Mouse (Mus musculus) heart, postnatal 0 days (tissue): ENCODE measurements at regions not wholly inside any gene's neighbourhood (a gene's known extent, or its start where the extent isn't known, plus 50 kb on each side); places are given as distances from the start of the nearest gene placed in this dataset.
"Not testable (repeated sequence)": the region's sequence is repeated elsewhere in the genome, so short reads cannot be mapped to it uniquely, and the experiment has no call there.

Experiments
- ATAC-seq: fragments of 200-750 bp; cut with Nextera tagmentation; 2 replicates; pipeline ENCODE4 v1.8.0; 2017; ENCODE audit warnings: low read depth, moderate number of reproducible peaks, moderate library complexity; ENCODE audit not compliant: insufficient read depth
- DNase-seq: peaks from one replicate; pipeline ENCODE4 v3.0.0-alpha.2; 2016; ENCODE audit warnings: low spot score
- H3K27ac ChIP-seq: fragments of 300-500 bp; sonication (generic); 2 replicates; pipeline ENCODE4 v1.5.1; 2014; ENCODE audit warnings: low read depth, mild to moderate bottlenecking
- H3K27me3 ChIP-seq: fragments of 300-500 bp; sonication (generic); 2 replicates; pipeline ENCODE4 v1.6.1; 2014; ENCODE audit warnings: low read length, mixed read lengths; ENCODE audit not compliant: control insufficient read depth, insufficient read depth
- H3K36me3 ChIP-seq: fragments of 300-500 bp; sonication (generic); replicated peaks from 2 replicates; pipeline ENCODE4 v1.6.1; 2014; ENCODE audit warnings: low read length, mixed read lengths; ENCODE audit not compliant: control insufficient read depth, insufficient read depth
- H3K4me1 ChIP-seq: fragments of 300-500 bp; sonication (generic); 2 replicates; pipeline ENCODE4 v1.6.1; 2014; ENCODE audit warnings: antibody characterized with exemption; ENCODE audit not compliant: control insufficient read depth, insufficient read depth
- H3K4me2 ChIP-seq: fragments of 300-500 bp; sonication (generic); 2 replicates; pipeline ENCODE4 v1.6.1; 2014; ENCODE audit warnings: low read depth, mild to moderate bottlenecking, low read length, moderate library complexity
- H3K4me3 ChIP-seq: fragments of 300-500 bp; sonication (generic); 2 replicates; pipeline ENCODE4 v1.5.1; 2014; ENCODE audit warnings: low read depth, low read length
- H3K9ac ChIP-seq: fragments of 300-500 bp; sonication (generic); replicated peaks from 2 replicates; pipeline ENCODE4 v1.6.1; 2014; ENCODE audit warnings: low read depth, low read length, mixed read lengths
- H3K9me3 ChIP-seq: fragments of 300-500 bp; sonication (generic); replicated peaks from 2 replicates; pipeline ENCODE4 v1.6.1; 2016; ENCODE audit warnings: low read length; ENCODE audit not compliant: control insufficient read depth
- CTCF ChIP-seq: IDR thresholded peaks from 2 replicates; pipeline ENCODE4 v1.5.1; 2016; ENCODE audit warnings: antibody characterized with exemption, control low read depth, low read depth
- EP300 ChIP-seq: IDR thresholded peaks from 2 replicates; pipeline ENCODE4 v1.6.1; 2016; ENCODE audit warnings: antibody characterized with exemption, low read depth
- WGBS: fragments of 180-500 bp; shearing (Covaris S2); extraction: QIAGEN DNeasy Blood & Tissue Kit; methylation state at CpG from one replicate; pipeline ENCODE4 v1.1.7; 2014; 5-methylcytosine and 5-hydroxymethylcytosine counted together

GRCm38 (mm10) chr7:64021241-64022108 is 82.8 kb upstream of the Klf13 start:
- ATAC-seq = peak; percentile 88
- H3K4me3 ChIP-seq = no peak overlapping the region
- H3K9ac ChIP-seq = no peak overlapping the region
- H3K9me3 ChIP-seq = no peaks in the 10 kb centered on the region
- peak overlapping the region; percentile 76 for H3K27ac ChIP-seq
- peaks cover 29% of the 10 kb centered on the region for H3K4me1 ChIP-seq
- WGBS = 41% methylated on average over 9 of the region's 9 CpGs
- H3K4me2 ChIP-seq = no peak overlapping the region; the same call in 1 of the 2 replicates
- H3K36me3 ChIP-seq = no peaks in the 10 kb centered on the region
- no peak for TF ChIP-seq CTCF
- no peak for TF ChIP-seq EP300
- no peaks in the 10 kb centered on the region for H3K27me3 ChIP-seq
- peak; percentile 77 for DNase-seq

GRCm38 (mm10) chr7:64018107-64018506 is 79.4 kb upstream of the Klf13 start:
- 71% methylated on average over 3 of the region's 3 CpGs for WGBS
- H3K4me3 ChIP-seq = no peak overlapping the region
- no peak overlapping the region for H3K9ac ChIP-seq
- no peak for TF ChIP-seq EP300
- no peak for TF ChIP-seq CTCF
- no peak overlapping the region for H3K4me2 ChIP-seq
- no peak overlapping the region for H3K27ac ChIP-seq
- H3K36me3 ChIP-seq = no peaks in the 10 kb centered on the region
- no peaks in the 10 kb centered on the region for H3K9me3 ChIP-seq
- H3K4me1 ChIP-seq = peaks cover 27% of the 10 kb centered on the region
- ATAC-seq (no peak), DNase-seq (no peak)
- H3K27me3 ChIP-seq = no peaks in the 10 kb centered on the region

- H3K27me3 ChIP-seq = no peaks in the 10 kb centered on the region
- DNase-seq (no peak), ATAC-seq (no peak)
- TF ChIP-seq EP300 = no peak
- no peak for TF ChIP-seq CTCF
- H3K4me1 ChIP-seq = peaks cover 14% of the 10 kb centered on the region
- H3K9ac ChIP-seq = no peak overlapping the region
- H3K27ac ChIP-seq = no peak overlapping the region
- no peak overlapping the region for H3K4me2 ChIP-seq
- no peaks in the 10 kb centered on the region for H3K9me3 ChIP-seq
- WGBS = 73% methylated on average over 3 of the region's 3 CpGs
- H3K36me3 ChIP-seq = no peaks in the 10 kb centered on the region
- no peak overlapping the region for H3K4me3 ChIP-seq
Measured at GRCm38 (mm10) chr7:64016874-64017273, 78.2 kb upstream of the Klf13 start.

DNA sequence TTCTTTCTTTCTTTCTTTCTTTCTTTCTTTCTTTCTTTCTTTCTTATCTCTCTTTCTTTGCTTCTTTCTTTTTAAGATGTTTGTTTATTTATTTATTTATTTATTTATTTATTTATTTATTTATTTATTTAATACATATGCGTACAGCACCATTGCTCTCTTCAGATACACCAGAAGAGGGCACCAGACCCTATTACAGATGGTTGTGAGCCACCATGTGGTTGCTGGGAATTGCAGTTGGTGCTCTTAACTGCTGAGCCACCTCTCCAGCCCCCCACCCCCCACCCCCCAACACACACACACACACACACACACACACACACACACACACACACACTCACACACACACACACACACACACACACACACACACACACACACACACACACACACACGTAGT is 76.4 kb upstream of the Klf13 start:
- DNase-seq = not testable (repeated sequence)
- 85% methylated on average over 2 of the region's 2 CpGs for WGBS

GRCm38 (mm10) chr7:64014227-64014626 is 75.5 kb upstream of the Klf13 start:
- H3K4me2 ChIP-seq = no peak overlapping the region
- no peaks in the 10 kb centered on the region for H3K9me3 ChIP-seq
- DNase-seq (no peak), ATAC-seq (no peak)
- no peaks in the 10 kb centered on the region for H3K27me3 ChIP-seq
- TF ChIP-seq CTCF = no peak
- TF ChIP-seq EP300 = no peak
- WGBS = 44% methylated on average over 7 of the region's 7 CpGs
- H3K9ac ChIP-seq = no peak overlapping the region
- H3K36me3 ChIP-seq = no peaks in the 10 kb centered on the region
- 0 out of 2 replicates have a peak, but pooled peaks cover 7% of the 10 kb centered on the region for H3K4me1 ChIP-seq
- H3K4me3 ChIP-seq = no peak overlapping the region
- H3K27ac ChIP-seq = no peak overlapping the region

More for the DNA sequence above, 76.4 kb upstream of the Klf13 start:
- ATAC-seq, H3K4me1 ChIP-seq, H3K27me3 ChIP-seq, H3K36me3 ChIP-seq, H3K9me3 ChIP-seq, H3K4me2 ChIP-seq, H3K9ac ChIP-seq, H3K4me3 ChIP-seq, H3K27ac ChIP-seq: not testable (repeated sequence)
- TF ChIP-seq CTCF = peak; percentile 17; the same call in 1 of the 2 replicates
